ENCODE assay signal across 9 mouse cellular contexts in the genomic region with DNA sequence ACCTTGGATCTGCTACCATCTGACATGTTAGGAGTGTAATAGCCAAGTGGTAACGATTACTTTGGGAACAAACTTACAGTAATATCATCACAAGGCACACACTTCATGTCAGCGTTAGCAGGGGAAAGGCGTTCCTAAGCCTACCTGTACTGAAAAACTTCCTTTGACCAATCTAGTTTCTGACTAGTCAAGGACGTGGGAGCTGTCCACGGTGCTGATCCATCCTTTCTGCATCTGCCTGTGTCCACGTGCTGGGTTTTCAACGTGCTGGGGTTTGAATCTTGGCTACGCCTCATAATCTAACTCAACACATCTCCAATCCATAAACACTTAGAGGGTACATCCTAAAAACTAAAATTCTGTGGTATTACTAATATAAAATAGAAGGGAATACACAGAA. TPM values are rescaled to one million over a fixed set of nuclear protein-coding genes. Genes with fewer than 3 reads are reported as not detected.
DNase-seq lines count a peak whose midpoint lies in the region; ATAC-seq and TF ChIP-seq lines count a peak whose summit lies in the region.
"Had no signal": no experiment of that assay in that cellular context is flagged by ENCODE, and none has a peak within 500 bp of the region (broad histone marks: within the 10 kb centered on the region; RNA-seq: fewer than 3 reads in every experiment).

No protein-coding gene starts in this region.

- no peaks in the 10 kb centered on the region for H3K27me3 ChIP-seq in intestine, embryonic 14.5 days (replicated peaks; ENCODE audit: control insufficient read depth, insufficient read depth, low read length)
- H3K27me3 ChIP-seq in intestine, postnatal 0 days (replicated peaks; ENCODE audit: control insufficient read depth, insufficient read depth, low read length), result no peaks in the 10 kb centered on the region
- H3K27me3 ChIP-seq in ES-Bruce4 (ENCODE audit: control insufficient read depth, insufficient read depth, low read length, poor library complexity, severe bottlenecking), result no peaks in the 10 kb centered on the region
- no peaks in the 10 kb centered on the region for H3K27me3 ChIP-seq in liver, postnatal 0 days (ENCODE audit: insufficient read depth, low read length)

- no peak overlapping the region for H3K27ac ChIP-seq in intestine, embryonic 14.5 days (ENCODE audit: low read depth)
- no peak overlapping the region for H3K27ac ChIP-seq in intestine, postnatal 0 days (ENCODE audit: low read depth, low read length)
- H3K27ac ChIP-seq in ES-Bruce4 (ENCODE audit: insufficient read depth, low read length), result no peak overlapping the region
- H3K27ac ChIP-seq in liver, postnatal 0 days (ENCODE audit: low read depth), result no peak overlapping the region

- no peaks in the 10 kb centered on the region for H3K9me3 ChIP-seq in intestine, embryonic 14.5 days (ENCODE audit: control insufficient read depth, low read length)
- H3K9me3 ChIP-seq in intestine, postnatal 0 days (ENCODE audit: control insufficient read depth), result no peaks in the 10 kb centered on the region
- no peaks in the 10 kb centered on the region for H3K9me3 ChIP-seq in ES-Bruce4 (replicated peaks; ENCODE audit: control insufficient read depth, insufficient read depth, low read length, poor library complexity, severe bottlenecking)
- no peaks in the 10 kb centered on the region for H3K9me3 ChIP-seq in liver, postnatal 0 days (ENCODE audit: low read length)

- no peak overlapping the region for H3K4me2 ChIP-seq in intestine, embryonic 14.5 days (ENCODE audit: low read length)
- no peak overlapping the region for H3K4me2 ChIP-seq in intestine, postnatal 0 days (replicated peaks; ENCODE audit: low read depth)
- H3K4me2 ChIP-seq in liver, postnatal 0 days (ENCODE audit: low read depth, low read length), result no peak overlapping the region

- no peak for TF ChIP-seq POLR2A in ES-Bruce4 (IDR thresholded peaks at IDR 0.05; ENCODE audit: insufficient read depth, low read length)

- 29% methylated on average over 8 of the region's 8 CpGs for WGBS in intestine, embryonic 14.5 days
- 16% methylated on average over 8 of the region's 8 CpGs for WGBS in intestine, postnatal 0 days
- 23% methylated on average over 8 of the region's 8 CpGs for WGBS in liver, postnatal 0 days (ENCODE audit: insufficient replicate concordance)

- H3K4me3 ChIP-seq in intestine, embryonic 14.5 days (ENCODE audit: low read depth, low read length), result no peak overlapping the region
- no peak overlapping the region for H3K4me3 ChIP-seq in intestine, postnatal 0 days (ENCODE audit: low read depth, low read length)
- no peak overlapping the region for H3K4me3 ChIP-seq in ES-Bruce4 (ENCODE audit: low read depth, low read length)
- no peak overlapping the region for H3K4me3 ChIP-seq in liver, postnatal 0 days (ENCODE audit: low read depth, low read length)

- no peak for ATAC-seq in intestine, embryonic 14.5 days (replicated peaks; ENCODE audit: low FRiP score, low TSS enrichment, low read depth)
- no peak for ATAC-seq in intestine, postnatal 0 days
- ATAC-seq in liver, postnatal 0 days, result no peak
- ATAC-seq: intestine, embryonic 16.5 days had no signal

- no peaks in the 10 kb centered on the region for H3K36me3 ChIP-seq in intestine, embryonic 14.5 days (ENCODE audit: control insufficient read depth, insufficient read depth, low read length)
- no peaks in the 10 kb centered on the region for H3K36me3 ChIP-seq in intestine, postnatal 0 days (ENCODE audit: control insufficient read depth, insufficient read depth)
- H3K36me3 ChIP-seq in ES-Bruce4 (ENCODE audit: control insufficient read depth, insufficient read depth, low read length, poor library complexity, severe bottlenecking), result no peaks in the 10 kb centered on the region
- no peaks in the 10 kb centered on the region for H3K36me3 ChIP-seq in liver, postnatal 0 days (replicated peaks; ENCODE audit: insufficient read depth, low read length)

- no peak overlapping the region for H3K9ac ChIP-seq in intestine, embryonic 14.5 days (ENCODE audit: low read length)
- H3K9ac ChIP-seq in intestine, postnatal 0 days (ENCODE audit: low read depth, low read length), result no peak overlapping the region
- no peak overlapping the region for H3K9ac ChIP-seq in ES-Bruce4 (ENCODE audit: low read depth, poor library complexity, severe bottlenecking)
- no peak overlapping the region for H3K9ac ChIP-seq in liver, postnatal 0 days (replicated peaks)

- no peaks in the 10 kb centered on the region for H3K4me1 ChIP-seq in intestine, embryonic 14.5 days (replicated peaks; ENCODE audit: control insufficient read depth, insufficient read depth, low read length)
- no peaks in the 10 kb centered on the region for H3K4me1 ChIP-seq in intestine, postnatal 0 days (replicated peaks; ENCODE audit: control insufficient read depth, insufficient read depth, low read length)
- no peaks in the 10 kb centered on the region for H3K4me1 ChIP-seq in ES-Bruce4 (ENCODE audit: control insufficient read depth, insufficient read depth, low read length)
- H3K4me1 ChIP-seq in liver, postnatal 0 days (ENCODE audit: insufficient read depth), result no peaks in the 10 kb centered on the region

- peak; percentile 90 for DNase-seq in intestine, embryonic 14.5 days (ENCODE audit: low spot score)
- peak; percentile 27 for DNase-seq in c-Kit-positive CD71-positive TER-119-negative erythroid progenitor cells, embryonic 14.5 days (ENCODE audit: low read depth)
- peak; percentile 55 for DNase-seq in liver, postnatal 0 days
- DNase-seq in cerebellum, postnatal 25 days, result no peak
- DNase-seq in left cerebral cortex, adult 18-20 months (ENCODE audit: low spot score in 2 of 2), result no peak
- no peak for DNase-seq in MN1 (ENCODE audit: low spot score)

- TF ChIP-seq EP300 in ES-Bruce4 (IDR thresholded peaks at IDR 0.05; ENCODE audit: insufficient read depth, low read depth, low read length), result 0 out of 2 replicates have a peak, but pooled peaks have one; percentile 25
- TF ChIP-seq EP300 in liver, postnatal 0 days (IDR thresholded peaks at IDR 0.05; ENCODE audit: low read depth), result no peak

- no peak for TF ChIP-seq CTCF in intestine, postnatal 0 days (IDR thresholded peaks at IDR 0.05; ENCODE audit: low read depth)
- TF ChIP-seq CTCF in ES-Bruce4 (IDR thresholded peaks at IDR 0.05; ENCODE audit: low read depth, low read length), result no peak
- TF ChIP-seq CTCF in liver, postnatal 0 days (IDR thresholded peaks at IDR 0.05; ENCODE audit: low read depth), result no peak

RNA-seq across cellular contexts. Expression of gene Slc31a2, which starts 5.4 kb away (rescaled TPM):
- 13.6 and 14.5 TPM in 2 replicates for polyA plus RNA-seq in intestine, embryonic 14.5 days (2014; fragmentation: Nextera tagmentation; extraction: Ambion mirVana)
- 16.1 and 17.8 TPM in 2 replicates for polyA plus RNA-seq in intestine, postnatal 0 days (2015; fragmentation: Nextera tagmentation; extraction: Ambion mirVana)
- 7.8 and 8.5 TPM in 2 replicates for polyA plus RNA-seq in ES-Bruce4 (2011; ENCODE audit: insufficient read depth, insufficient read length, low read depth, missing spikeins)
- polyA plus RNA-seq in liver, postnatal 0 days (2015; fragmentation: Nextera tagmentation; extraction: Ambion mirVana), result 8.9 and 9.2 TPM in 2 replicates
- 1 to 10 TPM; 8.5 to 8.7 TPM for total RNA-seq in left cerebral cortex, adult 18-20 months (2021)

RNA-seq across cellular contexts. Expression of gene Zfp37, which starts 26.1 kb away (rescaled TPM):
- polyA plus RNA-seq in intestine, embryonic 14.5 days (2014; fragmentation: Nextera tagmentation; extraction: Ambion mirVana), result 9.9 and 12.4 TPM in 2 replicates
- 2.4 and 3.1 TPM in 2 replicates for polyA plus RNA-seq in intestine, postnatal 0 days (2015; fragmentation: Nextera tagmentation; extraction: Ambion mirVana)
- 7.3 and 12.7 TPM in 2 replicates for polyA plus RNA-seq in ES-Bruce4 (2011; ENCODE audit: insufficient read depth, insufficient read length, low read depth, missing spikeins)
- polyA plus RNA-seq in liver, postnatal 0 days (2015; fragmentation: Nextera tagmentation; extraction: Ambion mirVana), result 0.25 and 0.31 TPM in 2 replicates
- 10 to 100 TPM; 21.4 to 21.7 TPM for total RNA-seq in left cerebral cortex, adult 18-20 months (2021)

Comparison
In these comparisons a context has a peak if more than half of its experiments do, and no peak if none do; other contexts are left out.
1. DNase-seq: peak in intestine, embryonic 14.5 days (single experiment), c-Kit-positive CD71-positive TER-119-negative erythroid progenitor cells, embryonic 14.5 days (single experiment) and liver, postnatal 0 days (single experiment); none in cerebellum, postnatal 25 days (0 of 2), left cerebral cortex, adult 18-20 months (0 of 2) and MN1 (single experiment).